Mouse (Mus musculus) hindbrain, embryonic 15.5 days (tissue): Measurements from ENCODE around the gene Tubg2. TPM values are rescaled to one million over a fixed set of nuclear protein-coding genes. Genes with fewer than 3 reads are reported as not detected.

ENCODE experiments used
- ATAC-seq: fragments of 200-750 bp; cut with Nextera tagmentation; 2 replicates; pipeline ENCODE4 v1.8.0; 2017; ENCODE audit warnings: low read depth, moderate number of reproducible peaks, moderate TSS enrichment; ENCODE audit not compliant: low FRiP score
- H3K27ac ChIP-seq: fragments of 300-500 bp; sonication (generic); replicated peaks from 2 replicates; pipeline ENCODE4 v1.5.1; 2015; ENCODE audit warnings: mild to moderate bottlenecking, inconsistent platforms
- H3K27me3 ChIP-seq: fragments of 300-500 bp; sonication (generic); 2 replicates; pipeline ENCODE4 v1.6.1; 2015; ENCODE audit warnings: control low read depth, inconsistent platforms
- H3K36me3 ChIP-seq: fragments of 300-500 bp; sonication (generic); 2 replicates; pipeline ENCODE4 v1.6.1; 2015; ENCODE audit warnings: control low read depth, inconsistent platforms
- H3K4me1 ChIP-seq: fragments of 300-500 bp; sonication (generic); replicated peaks from 2 replicates; pipeline ENCODE4 v1.6.1; 2015; ENCODE audit warnings: control low read depth, inconsistent platforms
- H3K4me2 ChIP-seq: fragments of 300-500 bp; sonication (generic); 2 replicates; pipeline ENCODE4 v1.6.1; 2015; ENCODE audit warnings: moderate library complexity, mild to moderate bottlenecking, inconsistent platforms
- H3K4me3 ChIP-seq: fragments of 300-500 bp; sonication (generic); 2 replicates; pipeline ENCODE4 v1.5.1; 2015; ENCODE audit warnings: mild to moderate bottlenecking, inconsistent platforms
- H3K9ac ChIP-seq: fragments of 300-500 bp; sonication (generic); 2 replicates; pipeline ENCODE4 v1.6.1; 2015; ENCODE audit warnings: inconsistent platforms
- H3K9me3 ChIP-seq: fragments of 300-500 bp; sonication (generic); 2 replicates; pipeline ENCODE4 v1.6.1; 2016; ENCODE audit warnings: control low read depth, inconsistent platforms
- WGBS: fragments of 180-500 bp; shearing (Covaris S2); methylation state at CpG from one replicate; pipeline ENCODE4 v1.1.7; 2015; 5-methylcytosine and 5-hydroxymethylcytosine counted together
- microRNA-seq: library from miRNA; unstranded; fragments of <30 nt; microRNA quantifications from one replicate; pipeline ENCODE4, GENCODE M21; 2016
- polyA plus RNA-seq: library from polyadenylated mRNA; unstranded; fragments of >200 nt; fragmentation: Nextera tagmentation; extraction: Ambion mirVana; gene quantifications from 2 replicates; pipeline ENCODE4 v1.2.1, GENCODE M21; 2015

The Tubg2 gene
- polyA plus RNA-seq, 1 experiment from 2014 or later, result 53.1 TPM

GRCm38 (mm10) chr11:101194643-101195042 lies 38.9 kb downstream of the Tubg2 start:
- H3K27me3 ChIP-seq, result no peaks in the 10 kb centered on the region
- ATAC-seq, result no peak
- H3K9me3 ChIP-seq, result no peaks in the 10 kb centered on the region
- no peak overlapping the region for H3K4me2 ChIP-seq
- H3K9ac ChIP-seq, result no peak overlapping the region
- H3K27ac ChIP-seq, result no peak overlapping the region
- peaks cover 16% of the 10 kb centered on the region for H3K4me1 ChIP-seq
- WGBS, result 94% methylated on average over 6 of the region's 6 CpGs
- H3K4me3 ChIP-seq, result no peak overlapping the region
- H3K36me3 ChIP-seq, result peaks cover 54% of the 10 kb centered on the region

- H3K36me3 ChIP-seq, result peaks cover 59% of the 10 kb centered on the region
- H3K9me3 ChIP-seq, result no peaks in the 10 kb centered on the region
- no peak overlapping the region for H3K4me3 ChIP-seq
- peaks cover 11% of the 10 kb centered on the region for H3K4me1 ChIP-seq
- H3K4me2 ChIP-seq, result no peak overlapping the region
- no peak for ATAC-seq
- H3K27me3 ChIP-seq, result no peaks in the 10 kb centered on the region
- H3K9ac ChIP-seq, result no peak overlapping the region
- 100% methylated on average over 1 of the region's 1 CpGs for WGBS
- H3K27ac ChIP-seq, result no peak overlapping the region
Observed at GRCm38 (mm10) chr11:101195101-101195500, 39.4 kb downstream of the Tubg2 start.

GRCm38 (mm10) chr11:101195571-101195970 lies 39.9 kb downstream of the Tubg2 start:
- no peak overlapping the region for H3K4me2 ChIP-seq
- H3K9me3 ChIP-seq, result no peaks in the 10 kb centered on the region
- no peak overlapping the region for H3K4me3 ChIP-seq
- no peak overlapping the region for H3K9ac ChIP-seq
- 91% methylated on average over 8 of the region's 8 CpGs for WGBS
- H3K27me3 ChIP-seq, result no peaks in the 10 kb centered on the region
- peaks cover 63% of the 10 kb centered on the region for H3K36me3 ChIP-seq
- ATAC-seq, result no peak
- H3K27ac ChIP-seq, result no peak overlapping the region
- peaks cover 6% of the 10 kb centered on the region for H3K4me1 ChIP-seq

- no peaks in the 10 kb centered on the region for H3K9me3 ChIP-seq
- no peak overlapping the region for H3K4me2 ChIP-seq
- no peak overlapping the region for H3K27ac ChIP-seq
- peaks cover under 1% of the 10 kb centered on the region for H3K4me1 ChIP-seq
- 94% methylated on average over 8 of the region's 8 CpGs for WGBS
- H3K36me3 ChIP-seq, result peaks cover 66% of the 10 kb centered on the region
- no peak overlapping the region for H3K4me3 ChIP-seq
- H3K27me3 ChIP-seq, result no peaks in the 10 kb centered on the region
- no peak for ATAC-seq
- H3K9ac ChIP-seq, result no peak overlapping the region
Observed at GRCm38 (mm10) chr11:101196175-101196574, 40.5 kb downstream of the Tubg2 start.

GRCm38 (mm10) chr11:101199555-101199954 lies 43.8 kb downstream of the Tubg2 start:
- Histone ChIP-seq H3K4me1 (no peaks in the 10 kb centered on the region), H3K4me2 (no peak overlapping the region), H3K36me3 (peaks cover 77% of the 10 kb centered on the region), H3K4me3 (no peak overlapping the region), H3K9ac (no peak overlapping the region), H3K9me3 (no peaks in the 10 kb centered on the region), H3K27me3 (no peaks in the 10 kb centered on the region), H3K27ac (no peak overlapping the region)
- 98% methylated on average over 3 of the region's 3 CpGs for WGBS
- no peak for ATAC-seq

- Histone ChIP-seq H3K9me3 (no peaks in the 10 kb centered on the region), H3K27ac (no peak overlapping the region), H3K4me1 (no peaks in the 10 kb centered on the region), H3K9ac (no peak overlapping the region), H3K36me3 (peaks cover 72% of the 10 kb centered on the region), H3K4me3 (no peak overlapping the region), H3K4me2 (no peak overlapping the region), H3K27me3 (no peaks in the 10 kb centered on the region)
- 28% methylated on average over 7 of the region's 7 CpGs for WGBS
- 0 out of 2 replicates have a peak, but pooled peaks have one; percentile 68 for ATAC-seq
Observed at GRCm38 (mm10) chr11:101200986-101201385, 45.3 kb downstream of the Tubg2 start.

Small RNAs within 50 kb of the gene (microRNA-seq; reads per million reads assigned to microRNA genes)
- gene Gm27626, result not detected

Other genes with a start within 250 kb of the Tubg2 start
- gene Stat3, start 216.4 kb upstream of the Tubg2 start, polyA plus RNA-seq, result 46.0 and 48.4 TPM in 2 replicates
- gene Cavin1, start 185.0 kb upstream of the Tubg2 start, polyA plus RNA-seq, result 47.2 and 50.1 TPM in 2 replicates
- 147 and 157 TPM in 2 replicates for gene Atp6v0a1, start 146.5 kb upstream of the Tubg2 start, polyA plus RNA-seq
- 13.0 and 15.5 TPM in 2 replicates for gene Naglu, start 85.9 kb upstream of the Tubg2 start, polyA plus RNA-seq
- gene Hsd17b1, start 77.5 kb upstream of the Tubg2 start, polyA plus RNA-seq, result 0.47 and 0.48 TPM in 2 replicates
- gene Coasy, start 73.3 kb upstream of the Tubg2 start, polyA plus RNA-seq, result 40.6 and 42.4 TPM in 2 replicates
- 85.1 and 90.0 TPM in 2 replicates for gene Mlx, start 68.6 kb upstream of the Tubg2 start, polyA plus RNA-seq
- gene Psmc3ip, start 60.5 kb upstream of the Tubg2 start, polyA plus RNA-seq, result 21.3 and 22.5 TPM in 2 replicates
- gene Retreg3, start 36.0 kb upstream of the Tubg2 start, polyA plus RNA-seq, result 23.6 and 25.5 TPM in 2 replicates
- gene Tubg1, start 36.0 kb upstream of the Tubg2 start, polyA plus RNA-seq, result 78.0 and 79.8 TPM in 2 replicates
- 7.5 and 8.0 TPM in 2 replicates for gene Cntnap1, start 14.6 kb downstream of the Tubg2 start, polyA plus RNA-seq
- gene Plekhh3, start 15.4 kb downstream of the Tubg2 start, polyA plus RNA-seq, result 9.5 and 11.8 TPM in 2 replicates
- 0.63 and 0.70 TPM in 2 replicates for gene Ccr10, start 19.5 kb downstream of the Tubg2 start, polyA plus RNA-seq
- 26.5 and 27.4 TPM in 2 replicates for gene Ezh1, start 70.6 kb downstream of the Tubg2 start, polyA plus RNA-seq
- gene Ramp2, start 90.1 kb downstream of the Tubg2 start, polyA plus RNA-seq, result 96.5 and 98.8 TPM in 2 replicates
- 118 and 124 TPM in 2 replicates for gene Vps25, start 97.8 kb downstream of the Tubg2 start, polyA plus RNA-seq
- 8.5 and 9.5 TPM in 2 replicates for gene Wnk4, start 104.7 kb downstream of the Tubg2 start, polyA plus RNA-seq
- 1.0 and 1.2 TPM in 2 replicates for gene Cntd1, start 123.1 kb downstream of the Tubg2 start, polyA plus RNA-seq
- 223 and 225 TPM in 2 replicates for gene Coa3, start 123.2 kb downstream of the Tubg2 start, polyA plus RNA-seq
- gene Becn1, start 146.4 kb downstream of the Tubg2 start, polyA plus RNA-seq, result 173 and 175 TPM in 2 replicates
- gene Psme3, start 160.3 kb downstream of the Tubg2 start, polyA plus RNA-seq, result 115 and 116 TPM in 2 replicates
- 1.5 and 2.1 TPM in 2 replicates for gene Aoc2, start 169.2 kb downstream of the Tubg2 start, polyA plus RNA-seq
- 0.13 and 0.14 TPM in 2 replicates for gene Aoc3, start 174.7 kb downstream of the Tubg2 start, polyA plus RNA-seq
- gene G6pc, start 211.7 kb downstream of the Tubg2 start, polyA plus RNA-seq, result not detected in 2 replicates